Mouse (Mus musculus) spleen, adult 2 months (tissue): ENCODE measurements around the gene Pold2. TPM values are rescaled to one million over a fixed set of nuclear protein-coding genes. Genes with fewer than 3 reads are reported as not detected.

Experiments used
- DNase-seq, 2 experiments: peaks; one replicate each; pipeline versions ENCODE4 v3.0.0 to v3.0.0-alpha.2; 2012 to 2021; ENCODE audit warnings: low spot score in 2 of 2, low read depth in 1 of 2
- H3K27ac ChIP-seq: fragments of 200-500 bp; 2 replicates; pipeline ENCODE4 v1.5.1; 2012; ENCODE audit warnings: low read length, inconsistent platforms; ENCODE audit not compliant: insufficient read depth
- H3K27me3 ChIP-seq: fragments of 200-500 bp; 2 replicates; pipeline ENCODE4 v1.6.1; 2012; ENCODE audit warnings: mild to moderate bottlenecking, moderate library complexity, low read length, inconsistent platforms; ENCODE audit not compliant: control insufficient read depth, insufficient read depth
- H3K36me3 ChIP-seq: fragments of 200-500 bp; 2 replicates; pipeline ENCODE4 v1.6.1; 2012; ENCODE audit warnings: mild to moderate bottlenecking, low read length, inconsistent platforms; ENCODE audit not compliant: control insufficient read depth, insufficient read depth
- H3K4me1 ChIP-seq: fragments of 200-500 bp; 2 replicates; pipeline ENCODE4 v1.6.1; 2011; ENCODE audit warnings: inconsistent platforms; ENCODE audit not compliant: control insufficient read depth, insufficient read depth, insufficient read length
- H3K4me3 ChIP-seq: fragments of 200-500 bp; 2 replicates; pipeline ENCODE4 v1.5.1; 2011; ENCODE audit warnings: mild to moderate bottlenecking, inconsistent platforms; ENCODE audit not compliant: insufficient read depth, insufficient read length; ENCODE audit errors: extremely low read depth
- CTCF ChIP-seq: fragments of 200-500 bp; IDR thresholded peaks from 2 replicates; pipeline ENCODE4 v1.5.1; 2011; ENCODE audit warnings: mild to moderate bottlenecking, inconsistent platforms; ENCODE audit not compliant: insufficient read depth, insufficient read length, insufficient replicate concordance; ENCODE audit errors: extremely low read depth
- POLR2A ChIP-seq: fragments of 200-500 bp; IDR thresholded peaks from 2 replicates; pipeline ENCODE4 v1.6.1; 2011; ENCODE audit warnings: low read depth, low read length, inconsistent platforms
- WGBS: fragments of 180-500 bp; shearing (Covaris S2); methylation state at CpG from one replicate; pipeline ENCODE4 v1.1.7; 2018; 5-methylcytosine and 5-hydroxymethylcytosine counted together
- polyA plus RNA-seq: library from polyadenylated mRNA; depleted of rRNA; stranded (reverse); fragments of >200 nt; gene quantifications from 2 replicates; pipeline ENCODE4 v1.2.3, GENCODE M21; 2012

The Pold2 gene
- polyA plus RNA-seq, 1 experiment: 78.1 TPM

- H3K27me3 ChIP-seq: no peaks in the 10 kb centered on the region
- H3K4me3 ChIP-seq: no peak overlapping the region
- no peaks in the 10 kb centered on the region for H3K4me1 ChIP-seq
- no peaks in the 10 kb centered on the region for H3K36me3 ChIP-seq
- DNase-seq: no peak
- H3K27ac ChIP-seq: no peak overlapping the region
- TF ChIP-seq POLR2A (no peak), CTCF (no peak)
- 53% methylated on average over 5 of the region's 5 CpGs for WGBS
Measured at GRCm38 (mm10) chr11:5915429-5916177, 37.5 kb upstream of the Pold2 start.

- no peak overlapping the region for H3K27ac ChIP-seq
- H3K36me3 ChIP-seq: no peaks in the 10 kb centered on the region
- TF ChIP-seq POLR2A (no peak), CTCF (no peak)
- H3K4me1 ChIP-seq: no peaks in the 10 kb centered on the region
- no peak overlapping the region for H3K4me3 ChIP-seq
- DNase-seq: no peak
- 65% methylated on average over 5 of the region's 5 CpGs for WGBS
- H3K27me3 ChIP-seq: no peaks in the 10 kb centered on the region
Measured at GRCm38 (mm10) chr11:5914940-5915339, 36.8 kb upstream of the Pold2 start.

GRCm38 (mm10) chr11:5913936-5914335, 35.8 kb upstream of the Pold2 start:
- TF ChIP-seq POLR2A (no peak), CTCF (no peak)
- H3K27me3 ChIP-seq: no peaks in the 10 kb centered on the region
- H3K4me3 ChIP-seq: no peak overlapping the region
- H3K36me3 ChIP-seq: no peaks in the 10 kb centered on the region
- no peaks in the 10 kb centered on the region for H3K4me1 ChIP-seq
- H3K27ac ChIP-seq: no peak overlapping the region
- 72% methylated on average over 4 of the region's 4 CpGs for WGBS
- no peak for DNase-seq

GRCm38 (mm10) chr11:5913256-5913655, 35.2 kb upstream of the Pold2 start:
- no peak for DNase-seq
- no peaks in the 10 kb centered on the region for H3K27me3 ChIP-seq
- no peaks in the 10 kb centered on the region for H3K36me3 ChIP-seq
- H3K4me3 ChIP-seq: no peak overlapping the region
- no peaks in the 10 kb centered on the region for H3K4me1 ChIP-seq
- TF ChIP-seq POLR2A (no peak), CTCF (no peak)
- 73% methylated on average over 8 of the region's 8 CpGs for WGBS
- H3K27ac ChIP-seq: no peak overlapping the region

GRCm38 (mm10) chr11:5912635-5913034, 34.5 kb upstream of the Pold2 start:
- TF ChIP-seq CTCF (peak; percentile 57; the same call in 1 of the 2 replicates), POLR2A (no peak)
- peak in 1 of 2 experiments; percentile 49 for DNase-seq
- no peak overlapping the region for H3K27ac ChIP-seq
- no peaks in the 10 kb centered on the region for H3K27me3 ChIP-seq
- H3K4me3 ChIP-seq: no peak overlapping the region
- WGBS: 28% methylated on average over 5 of the region's 5 CpGs
- H3K36me3 ChIP-seq: no peaks in the 10 kb centered on the region
- no peaks in the 10 kb centered on the region for H3K4me1 ChIP-seq

GRCm38 (mm10) chr11:5908642-5909041, 30.6 kb upstream of the Pold2 start:
- H3K27me3 ChIP-seq: no peaks in the 10 kb centered on the region
- H3K36me3 ChIP-seq: no peaks in the 10 kb centered on the region
- 92% methylated on average over 4 of the region's 4 CpGs for WGBS
- DNase-seq: no peak
- no peak overlapping the region for H3K4me3 ChIP-seq
- H3K27ac ChIP-seq: no peak overlapping the region
- no peak for TF ChIP-seq CTCF
- TF ChIP-seq POLR2A: no peak
- no peaks in the 10 kb centered on the region for H3K4me1 ChIP-seq

GRCm38 (mm10) chr11:5907096-5907495, 29.0 kb upstream of the Pold2 start:
- Histone ChIP-seq H3K36me3 (no peaks in the 10 kb centered on the region), H3K27ac (no peak overlapping the region), H3K27me3 (no peaks in the 10 kb centered on the region), H3K4me1 (no peaks in the 10 kb centered on the region), H3K4me3 (no peak overlapping the region)
- 80% methylated on average over 5 of the region's 5 CpGs for WGBS
- TF ChIP-seq POLR2A (no peak), CTCF (no peak)
- no peak for DNase-seq
